Mouse (Mus musculus): ENCODE data around the gene Gmpr.
"Not testable (repeated sequence)": the region's sequence is repeated elsewhere in the genome, so short reads cannot be mapped to it uniquely, and the experiment has no call there.

Gene Gmpr

DNA sequence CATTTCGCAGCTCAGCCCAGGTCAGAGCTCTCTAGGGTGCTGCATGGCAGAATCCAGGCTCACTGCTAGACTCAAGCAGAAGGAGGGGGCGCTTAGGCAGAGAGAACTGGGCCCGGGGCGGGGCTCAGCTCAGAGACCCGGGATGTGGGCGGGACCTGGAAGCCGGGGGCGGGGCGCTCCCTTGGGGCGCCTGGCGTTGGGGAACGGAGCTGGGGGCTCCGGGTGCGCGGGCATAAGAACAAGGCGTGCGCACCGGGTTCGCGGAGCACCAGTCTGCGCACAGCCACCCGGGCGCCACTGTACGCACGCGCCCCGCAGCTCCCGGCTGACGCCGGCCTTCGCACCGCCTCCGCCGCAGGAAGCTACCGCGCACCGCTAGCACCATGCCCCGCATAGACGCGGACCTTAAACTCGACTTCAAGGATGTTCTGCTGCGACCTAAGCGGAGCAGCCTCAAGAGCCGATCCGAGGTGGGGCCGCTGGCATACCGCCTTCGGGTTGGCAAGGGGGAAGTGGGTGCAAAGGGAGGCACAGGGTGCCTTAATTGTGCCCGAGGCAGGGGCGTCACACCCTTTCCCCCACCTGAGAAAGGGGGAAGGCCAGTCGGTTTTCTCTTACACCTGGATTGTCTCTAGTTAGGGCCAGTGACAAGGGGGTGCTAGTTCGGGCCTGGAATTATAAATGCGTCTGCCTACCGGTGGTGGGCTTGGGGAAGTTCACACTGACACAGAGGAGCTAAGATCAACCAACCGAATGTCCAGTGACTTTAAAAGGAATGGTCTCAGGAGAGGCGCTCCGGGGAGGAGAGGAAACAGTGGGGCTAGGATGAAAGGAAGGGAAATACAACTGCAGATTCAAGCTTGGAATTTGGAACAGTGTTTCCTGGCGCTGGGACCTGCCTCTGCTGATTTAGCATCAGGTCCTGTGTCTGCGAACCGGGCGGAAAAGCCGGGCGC, at the start of gene Gmpr:
TSS of gene Gmpr (plus strand) at position 171 of the 956 bp plus-strand sequence.
- in situ Hi-C loops (cut with MboI, MseI), result no loop called here

- in situ Hi-C loops (cut with MboI, MseI), result no loop called here
These were observed 49.8 kb upstream of the Gmpr start for GRCm38 (mm10) chr13:45457459-45457858.

GRCm38 (mm10) chr13:45460177-45460576, 47.1 kb upstream of the Gmpr start:
- in situ Hi-C loops (cut with MboI, MseI), result no loop called here

DNA sequence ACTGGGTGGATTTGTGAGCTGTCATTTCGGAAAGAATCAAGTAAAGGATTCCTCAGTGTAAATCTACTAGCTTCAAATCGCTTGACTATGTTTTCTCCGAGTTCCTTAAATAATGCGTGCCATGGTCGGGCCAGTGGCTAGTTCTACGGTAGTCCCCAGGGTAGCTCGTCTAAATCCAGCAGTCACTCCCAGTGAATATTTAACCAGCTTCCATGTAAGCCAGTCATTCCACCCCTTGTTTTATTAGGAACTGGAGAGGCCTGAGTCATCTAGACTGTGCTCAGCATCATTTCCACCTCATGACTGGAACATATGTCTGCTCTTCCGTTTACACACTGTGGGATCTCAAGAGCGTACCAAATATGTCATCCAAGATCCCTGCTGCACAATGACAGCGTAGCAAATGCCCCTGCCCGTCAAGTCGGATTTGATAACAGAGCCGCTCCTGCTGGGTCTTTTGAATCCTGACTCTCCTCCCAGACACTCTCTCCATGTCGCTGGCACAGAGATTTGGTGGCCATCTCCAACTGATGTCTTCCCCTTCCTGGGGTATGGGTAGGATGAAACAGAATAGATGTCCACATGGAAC, 45.8 kb upstream of the Gmpr start:
- in situ Hi-C loops (cut with MboI, MseI), result no loop called here

- in situ Hi-C loops (cut with MboI, MseI), result no loop called here
These were observed 41.6 kb upstream of the Gmpr start for GRCm38 (mm10) chr13:45465616-45466015.

GRCm38 (mm10) chr13:45466031-45466519, 41.2 kb upstream of the Gmpr start:
- in situ Hi-C loops (cut with MboI, MseI), result no loop called here

DNA sequence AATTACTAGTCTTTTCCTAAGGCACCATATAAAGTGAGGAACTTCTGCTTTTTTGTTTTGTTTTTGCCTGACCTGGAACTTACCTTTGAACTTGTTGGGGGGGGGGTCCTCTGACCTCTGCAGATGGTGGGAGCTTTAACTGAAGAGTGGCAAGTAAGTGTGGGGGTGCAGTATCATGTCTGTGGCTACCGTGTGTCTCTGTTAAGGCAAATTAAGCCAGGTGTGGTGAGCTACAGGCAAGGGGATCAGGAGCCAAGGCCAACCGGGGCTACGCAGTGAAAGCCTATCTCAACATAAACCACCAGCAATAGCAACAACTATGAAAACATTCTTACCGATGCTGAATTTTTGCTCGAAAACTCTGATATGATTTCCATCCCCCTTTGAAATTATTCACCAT, 38.5 kb upstream of the Gmpr start:
- in situ Hi-C loops (cut with MboI, MseI), result no loop called here

DNA sequence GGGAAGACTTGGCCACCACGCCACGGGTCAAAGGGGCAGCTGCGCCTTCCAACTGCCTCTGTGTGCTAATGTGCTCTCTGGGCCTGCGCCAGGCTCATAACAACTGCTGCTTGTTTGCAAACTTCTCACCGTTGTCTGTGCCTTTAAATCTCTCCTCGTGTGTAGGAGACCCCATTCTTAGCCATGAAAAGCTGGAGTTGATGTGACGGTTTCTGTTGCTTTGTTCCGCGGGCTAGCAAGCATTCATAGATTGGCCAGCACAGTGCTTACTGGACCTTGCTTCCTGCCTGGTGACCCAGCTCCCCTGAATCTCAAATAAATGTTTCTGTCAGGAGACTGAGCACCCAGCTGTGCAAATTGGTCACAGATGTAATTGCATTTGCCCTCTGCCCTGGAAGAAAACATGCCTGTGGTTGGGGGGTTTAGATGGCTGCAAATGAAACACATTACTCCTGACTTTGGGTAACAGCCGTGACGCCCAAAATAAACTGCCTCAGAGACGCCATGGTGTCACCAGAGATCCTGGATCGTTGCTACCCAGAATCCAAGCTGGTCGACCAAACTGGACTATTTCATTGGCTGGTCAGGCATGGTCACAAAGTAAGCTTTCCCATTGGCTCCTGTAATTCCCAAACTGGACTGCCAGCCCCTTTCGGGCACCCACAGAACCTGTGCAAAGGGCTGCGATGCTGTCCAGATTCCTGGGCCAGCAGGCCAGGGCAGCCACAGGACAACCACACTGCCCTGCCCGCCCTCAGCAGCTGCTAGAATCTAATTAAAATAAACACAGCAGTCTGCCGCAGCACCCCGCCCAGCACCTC, 37.6 kb upstream of the Gmpr start:
- in situ Hi-C loops (cut with MboI, MseI), result no loop called here

- in situ Hi-C loops (cut with MboI, MseI), result no loop called here
These were observed 33.9 kb upstream of the Gmpr start for GRCm38 (mm10) chr13:45473311-45473710.

DNA sequence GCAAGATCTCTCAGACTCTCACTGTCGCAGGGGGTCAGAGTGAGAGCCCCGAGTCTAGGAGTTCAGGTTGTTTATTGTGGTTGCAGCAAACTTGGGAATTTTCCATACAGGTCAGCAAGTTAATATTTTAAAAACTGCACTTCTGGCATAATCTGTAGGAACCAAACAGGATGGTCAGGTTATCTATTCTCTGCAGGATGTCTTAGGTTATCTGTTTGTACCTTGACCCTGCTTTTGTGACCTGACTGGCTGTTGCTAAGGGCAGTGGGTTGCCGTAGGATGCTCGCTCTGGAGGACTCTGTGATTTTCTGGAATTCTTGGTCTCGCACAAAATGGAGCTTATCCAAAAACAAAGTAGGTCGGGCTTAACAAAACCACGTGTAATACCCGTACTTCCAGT, 31.9 kb upstream of the Gmpr start:
- in situ Hi-C loops (cut with MboI, MseI), result loop anchor here (5.0 kb wide), 1 partner anchor 443 kb away; no protein-coding TSS in a partner anchor

GRCm38 (mm10) chr13:45477183-45477582, 30.1 kb upstream of the Gmpr start:
- in situ Hi-C loops (cut with MboI, MseI), result loop anchor here (5.0 kb wide), 1 partner anchor 445 kb away; no protein-coding TSS in a partner anchor

DNA sequence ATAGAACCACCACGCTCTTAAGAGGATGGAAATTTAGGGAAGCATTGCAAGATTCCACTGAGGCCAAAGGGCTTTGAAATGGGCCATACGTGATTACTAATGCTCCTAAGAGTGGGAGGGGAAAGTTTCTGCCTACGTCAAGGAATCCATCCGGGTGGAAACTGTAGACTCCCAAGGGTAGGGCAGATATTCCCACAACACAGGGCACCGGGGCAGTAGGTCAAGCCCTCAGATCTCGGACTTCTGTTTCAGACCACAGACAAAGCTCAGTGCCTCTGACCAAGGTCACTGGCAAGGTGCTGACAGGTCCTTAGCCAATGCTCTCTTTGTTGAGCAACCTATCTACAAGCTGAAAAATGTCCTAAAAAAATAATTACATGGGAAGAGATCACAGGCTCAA, 27.3 kb upstream of the Gmpr start:
- in situ Hi-C loops (cut with MboI, MseI), result loop anchor here (5.0 kb wide), 1 partner anchor 448 kb away; no protein-coding TSS in a partner anchor

DNA sequence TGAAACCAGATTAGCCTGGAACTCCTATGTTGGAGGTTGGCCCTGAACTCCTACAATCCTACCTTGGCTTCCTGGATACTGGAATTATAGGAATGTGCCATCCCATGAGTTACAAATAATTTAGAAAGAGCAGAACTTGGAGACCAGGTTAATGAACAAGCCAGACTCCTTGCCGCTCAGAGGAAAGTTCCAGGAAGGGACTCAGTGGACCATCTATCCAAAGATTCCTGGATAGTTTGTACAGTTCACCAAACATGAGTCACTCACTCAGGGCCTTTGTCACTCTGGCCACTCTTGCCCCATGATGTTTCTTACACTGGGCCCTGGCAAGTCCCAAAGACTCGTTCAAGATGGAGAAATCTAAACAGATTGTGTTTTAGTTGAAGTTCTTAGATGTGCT, 24.0 kb upstream of the Gmpr start:
- in situ Hi-C loops (cut with MboI, MseI), result no loop called here

- in situ Hi-C loops (cut with MboI, MseI), result not testable (repeated sequence)
These were observed 23.3 kb upstream of the Gmpr start for GRCm38 (mm10) chr13:45483949-45484348.

GRCm38 (mm10) chr13:45485602-45486001, 21.6 kb upstream of the Gmpr start:
- in situ Hi-C loops (cut with MboI, MseI), result no loop called here

- in situ Hi-C loops (cut with MboI, MseI), result no loop called here
These were observed 20.6 kb upstream of the Gmpr start for GRCm38 (mm10) chr13:45486598-45486997.

GRCm38 (mm10) chr13:45491991-45492732, 15.1 kb upstream of the Gmpr start:
- in situ Hi-C loops (cut with MboI, MseI), result no loop called here

- in situ Hi-C loops (cut with MboI, MseI), result no loop called here
These were observed 13.4 kb upstream of the Gmpr start for GRCm38 (mm10) chr13:45493846-45494245.

GRCm38 (mm10) chr13:45498623-45499022, 8.6 kb upstream of the Gmpr start:
- in situ Hi-C loops (cut with MboI, MseI), result no loop called here

DNA sequence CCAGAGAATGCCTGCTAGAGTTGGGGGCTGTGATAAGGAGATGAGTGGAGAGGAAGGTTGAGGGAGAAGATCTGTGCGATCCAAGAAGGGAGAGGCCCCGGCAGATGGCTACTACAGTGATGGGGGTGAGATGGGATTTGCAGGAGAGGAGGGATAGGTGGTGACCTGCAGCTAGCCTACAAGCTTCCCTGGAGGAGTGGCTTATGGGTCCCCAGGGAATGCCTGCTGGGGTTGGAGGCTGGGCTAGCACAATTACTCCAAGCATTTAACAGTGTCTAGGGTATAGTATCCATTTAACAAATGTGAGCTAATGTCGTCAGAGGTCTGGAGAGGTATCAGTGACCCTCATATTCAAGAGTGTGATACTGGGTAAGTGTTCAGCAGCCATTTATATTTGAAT, 7.9 kb upstream of the Gmpr start:
- in situ Hi-C loops (cut with MboI, MseI), result no loop called here

GRCm38 (mm10) chr13:45499906-45500305, 7.3 kb upstream of the Gmpr start:
- in situ Hi-C loops (cut with MboI, MseI), result no loop called here

Data from T-helper 2 cell (primary cell).